16 mouse cellular contexts compared by ENCODE assay signal in the genomic region with DNA sequence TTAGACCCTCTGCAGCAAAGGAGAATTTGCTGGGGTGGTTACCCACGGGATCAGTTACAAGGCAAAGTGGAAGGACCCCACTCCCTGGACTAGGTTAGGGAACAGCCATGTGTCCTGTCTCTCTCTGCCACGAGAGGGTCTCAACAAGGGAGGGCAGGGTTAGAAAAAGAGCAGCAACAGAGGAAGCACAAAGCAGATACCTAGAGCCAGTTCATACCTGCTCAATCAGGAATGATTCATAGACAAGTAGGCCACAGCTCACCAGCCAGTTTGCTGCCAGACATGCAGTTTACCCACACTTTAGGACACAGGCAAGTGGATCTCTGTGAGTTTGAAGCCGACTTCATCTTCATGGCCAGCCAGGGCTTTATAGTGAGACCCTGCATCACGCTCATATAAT. TPM values are rescaled to one million over a fixed set of nuclear protein-coding genes. Genes with fewer than 3 reads are reported as not detected.
DNase-seq lines count a peak whose midpoint lies in the region; ATAC-seq and TF ChIP-seq lines count a peak whose summit lies in the region.
"Had no signal": no experiment of that assay in that cellular context is flagged by ENCODE, and none has a peak within 500 bp of the region (broad histone marks: within the 10 kb centered on the region; RNA-seq: fewer than 3 reads in every experiment).

No protein-coding gene starts in this region.

- peaks cover 20% of the 10 kb centered on the region for H3K4me1 ChIP-seq in intestine, embryonic 14.5 days (replicated peaks; ENCODE audit: control insufficient read depth, insufficient read depth, low read length)
- H3K4me1 ChIP-seq in intestine, postnatal 0 days (replicated peaks; ENCODE audit: control insufficient read depth, insufficient read depth, low read length) = no peaks in the 10 kb centered on the region
- H3K4me1 ChIP-seq in embryonic facial prominence, embryonic 15.5 days = peaks cover 21% of the 10 kb centered on the region

- H3K36me3 ChIP-seq in intestine, embryonic 14.5 days (ENCODE audit: control insufficient read depth, insufficient read depth, low read length) = no peaks in the 10 kb centered on the region
- H3K36me3 ChIP-seq in intestine, postnatal 0 days (ENCODE audit: control insufficient read depth, insufficient read depth) = no peaks in the 10 kb centered on the region
- no peaks in the 10 kb centered on the region; the same call in 1 of the 2 replicates for H3K36me3 ChIP-seq in embryonic facial prominence, embryonic 15.5 days

- H3K9ac ChIP-seq in intestine, embryonic 14.5 days (ENCODE audit: low read length) = no peak overlapping the region
- H3K9ac ChIP-seq in intestine, postnatal 0 days (ENCODE audit: low read depth, low read length) = no peak overlapping the region
- H3K9ac ChIP-seq in embryonic facial prominence, embryonic 15.5 days = no peak overlapping the region

- H3K27me3 ChIP-seq in intestine, embryonic 14.5 days (replicated peaks; ENCODE audit: control insufficient read depth, insufficient read depth, low read length) = no peaks in the 10 kb centered on the region
- H3K27me3 ChIP-seq in intestine, postnatal 0 days (replicated peaks; ENCODE audit: control insufficient read depth, insufficient read depth, low read length) = no peaks in the 10 kb centered on the region
- no peaks in the 10 kb centered on the region for H3K27me3 ChIP-seq in embryonic facial prominence, embryonic 15.5 days
- H3K27me3 ChIP-seq: forebrain, embryonic 12.5 days had no signal

- no peaks in the 10 kb centered on the region for H3K9me3 ChIP-seq in intestine, embryonic 14.5 days (ENCODE audit: control insufficient read depth, low read length)
- H3K9me3 ChIP-seq in intestine, postnatal 0 days (ENCODE audit: control insufficient read depth) = no peaks in the 10 kb centered on the region
- no peaks in the 10 kb centered on the region for H3K9me3 ChIP-seq in embryonic facial prominence, embryonic 15.5 days (replicated peaks)
- H3K9me3 ChIP-seq: forebrain, embryonic 12.5 days had no signal

- H3K4me3 ChIP-seq in intestine, embryonic 14.5 days (ENCODE audit: low read depth, low read length) = no peak overlapping the region
- H3K4me3 ChIP-seq in intestine, postnatal 0 days (ENCODE audit: low read depth, low read length) = no peak overlapping the region
- H3K4me3 ChIP-seq in embryonic facial prominence, embryonic 15.5 days (replicated peaks) = no peak overlapping the region

- ATAC-seq in intestine, embryonic 14.5 days (replicated peaks; ENCODE audit: low FRiP score, low TSS enrichment, low read depth) = no peak
- ATAC-seq in intestine, postnatal 0 days = no peak
- no peak for ATAC-seq in embryonic facial prominence, embryonic 15.5 days (ENCODE audit: insufficient number of reproducible peaks, low FRiP score, low TSS enrichment, low read depth)
- ATAC-seq in megakaryocyte, adult 5-6 weeks (ENCODE audit: poor library complexity, severe bottlenecking) = no peak

- WGBS in intestine, embryonic 14.5 days = 79% methylated on average over 4 of the region's 4 CpGs
- 82% methylated on average over 4 of the region's 4 CpGs for WGBS in intestine, postnatal 0 days
- 72% methylated on average over 4 of the region's 4 CpGs for WGBS in embryonic facial prominence, embryonic 15.5 days

- H3K4me2 ChIP-seq in intestine, embryonic 14.5 days (ENCODE audit: low read length) = no peak overlapping the region
- H3K4me2 ChIP-seq in intestine, postnatal 0 days (replicated peaks; ENCODE audit: low read depth) = no peak overlapping the region
- no peak overlapping the region for H3K4me2 ChIP-seq in embryonic facial prominence, embryonic 15.5 days (replicated peaks)

- peak; percentile 27 for DNase-seq in cerebellum, adult 9-10 months
- no peak for DNase-seq in cerebellum, postnatal 14 days
- DNase-seq in intestine, embryonic 14.5 days (ENCODE audit: low spot score) = no peak
- DNase-seq in R1 (ENCODE audit: low read depth, low spot score) = peak; percentile 48
- DNase-seq in kidney, adult 9 months = no peak
- DNase-seq: adrenal gland, adult 8-10 months; adrenal gland, postnatal 36 days; cerebellum, adult 11 months; cerebellum, adult 8-10 months; gastrocnemius, postnatal 25 days; heart, postnatal 10 days; heart, postnatal 4 days had no signal

- no peak for TF ChIP-seq CTCF in intestine, postnatal 0 days (IDR thresholded peaks at IDR 0.05; ENCODE audit: low read depth)

- peak overlapping the region; percentile 94; the same call in 1 of the 2 replicates for H3K27ac ChIP-seq in intestine, embryonic 14.5 days (ENCODE audit: low read depth)
- no peak overlapping the region for H3K27ac ChIP-seq in intestine, postnatal 0 days (ENCODE audit: low read depth, low read length)
- H3K27ac ChIP-seq in embryonic facial prominence, embryonic 15.5 days (replicated peaks) = peak overlapping the region; percentile 85; the same call in 1 of the 2 replicates

RNA-seq across cellular contexts. Expression of a gene that starts 1.0 kb away (rescaled TPM):
- polyA plus RNA-seq in intestine, embryonic 14.5 days (2014; fragmentation: Nextera tagmentation; extraction: Ambion mirVana) = 139 and 145 TPM in 2 replicates
- 20.4 and 22.6 TPM in 2 replicates for polyA plus RNA-seq in intestine, postnatal 0 days (2015; fragmentation: Nextera tagmentation; extraction: Ambion mirVana)
- 99.0 and 102 TPM in 2 replicates for polyA plus RNA-seq in embryonic facial prominence, embryonic 15.5 days (2015; fragmentation: Nextera tagmentation; extraction: Ambion mirVana)
- 38.4 and 41.6 TPM in 2 replicates for total RNA-seq in megakaryocyte, adult 5-6 weeks (2015)
- 97.3 and 107 TPM in 2 replicates for total RNA-seq in megakaryocyte, adult 5-6 weeks (2017)

Comparison
In these comparisons a context has a peak if more than half of its experiments do, and no peak if none do; other contexts are left out.
1. DNase-seq: peak in cerebellum, adult 9-10 months (single experiment) and R1 (single experiment); none in cerebellum, postnatal 14 days (0 of 2), intestine, embryonic 14.5 days (single experiment) and kidney, adult 9 months (single experiment).